Mouse (Mus musculus): ENCODE results near the gene Tmem246.
"Not testable (repeated sequence)": the region's sequence is repeated elsewhere in the genome, so short reads cannot be mapped to it uniquely, and the experiment has no call there.

GRCm38 (mm10) chr4:49624969-49625368 is 27.3 kb upstream of the Tmem246 start:
- TF ChIP-seq POLR2A (IDR thresholded peaks at IDR 0.05; ENCODE audit: low read depth, low read length); CTCF (IDR thresholded peaks at IDR 0.05; ENCODE audit: extremely low read depth, insufficient read depth, insufficient read length, insufficient replicate concordance): not testable (repeated sequence)
